Mouse (Mus musculus) adrenal gland, postnatal 36 days (tissue): Measurements from ENCODE around the gene Spib. TPM values are rescaled to one million over a fixed set of nuclear protein-coding genes. Genes with fewer than 3 reads are reported as not detected.

Experiments used
- DNase-seq, 2 experiments: peaks; one replicate each; pipeline ENCODE4 v3.0.0; 2021; ENCODE audit warnings: mixed read lengths in 1 of 2
- total RNA-seq, 2 experiments: library from RNA; stranded (reverse); gene quantifications; 2 replicates each; pipeline ENCODE4 v1.2.3; 2021

Gene Spib
- total RNA-seq, 2 experiments from 2014 or later = 0.30 to 0.49 TPM

DNA sequence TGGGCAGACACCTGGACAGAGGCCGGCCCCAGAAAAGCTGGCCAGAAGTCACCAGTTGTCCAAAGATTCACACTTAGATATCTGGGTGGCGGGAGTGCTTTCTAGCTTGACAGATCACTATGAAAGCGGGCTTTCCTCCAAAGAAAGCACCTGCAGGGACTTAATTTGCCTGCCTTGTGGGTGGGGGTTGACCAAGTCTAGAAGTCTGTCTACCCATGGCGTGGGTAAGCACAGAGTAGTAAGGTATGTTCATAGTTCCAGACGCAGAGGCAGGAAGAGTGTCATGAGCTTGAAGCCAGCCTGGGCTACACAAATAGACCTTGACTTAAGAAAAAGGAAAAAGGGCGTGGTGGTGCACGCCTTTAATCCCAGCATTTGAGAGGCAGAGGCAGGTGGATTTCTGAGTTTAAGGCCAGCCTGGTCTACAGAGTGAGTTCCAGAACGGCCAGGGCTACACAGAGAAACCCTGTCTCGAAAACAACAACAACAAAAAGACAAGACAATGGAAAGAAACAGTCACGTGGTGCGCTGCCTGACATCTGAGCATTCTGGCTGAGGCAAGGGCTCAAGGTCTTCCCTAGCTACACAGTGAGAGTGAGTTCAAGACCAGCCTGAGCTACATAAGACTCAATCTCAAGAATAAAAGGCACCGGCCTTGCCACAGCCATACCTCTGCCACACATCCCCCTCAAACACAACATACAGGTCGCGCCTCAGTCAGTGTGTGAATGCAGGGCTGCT lies 5.3 kb downstream of the Spib start:
- no peak for DNase-seq

GRCm38 (mm10) chr7:44525126-44525832 lies 6.6 kb downstream of the Spib start:
- DNase-seq = peak; percentile 91 to 95

GRCm38 (mm10) chr7:44524502-44524901 lies 7.4 kb downstream of the Spib start, which contains the start of gene Mybpc2:
Gene Mybpc2 (minus strand): TSS chr7:44524656.
- no peak for DNase-seq

DNA sequence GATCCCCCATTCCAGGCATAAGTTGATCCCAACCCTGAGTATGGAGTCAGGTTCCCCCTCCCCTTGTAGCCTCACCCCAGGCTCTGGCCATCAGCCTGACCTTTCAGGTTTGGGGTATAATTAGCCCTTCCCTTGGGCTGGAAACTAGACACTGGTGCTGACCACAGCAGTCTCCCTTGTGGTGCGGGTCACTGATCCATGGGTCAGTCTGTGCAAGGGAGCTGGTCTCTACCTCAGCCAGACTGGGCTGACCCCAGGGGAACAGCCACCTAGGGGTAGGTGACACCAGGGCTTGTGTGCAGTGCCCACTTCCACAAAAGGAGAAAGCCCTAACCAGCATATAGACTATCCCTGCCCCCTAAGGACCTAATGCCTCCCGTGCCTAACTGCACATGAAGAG lies 8.8 kb downstream of the Spib start:
- no peak for DNase-seq

DNA sequence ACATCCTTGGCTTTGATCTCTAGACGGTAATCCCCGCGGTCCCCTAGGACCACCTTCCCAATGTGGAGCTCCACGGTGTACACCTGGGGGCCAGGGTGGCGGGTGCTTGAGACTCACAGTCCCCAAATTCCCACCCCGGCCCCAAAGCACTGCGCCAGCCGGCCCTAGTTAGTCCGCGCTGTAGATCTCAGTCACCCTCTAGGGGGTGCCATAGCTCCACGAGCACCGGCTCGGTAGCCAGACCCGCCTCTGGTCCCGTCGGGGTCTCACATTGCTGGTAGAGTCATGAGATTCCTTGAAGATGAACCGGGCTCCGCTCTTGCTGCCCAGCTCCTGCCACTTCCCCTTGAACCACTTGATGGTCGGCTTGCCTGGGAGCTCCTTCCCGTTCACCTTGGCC lies 10.2 kb downstream of the Spib start:
- DNase-seq = peak; percentile 49 to 76

GRCm38 (mm10) chr7:44520990-44521389 lies 10.9 kb downstream of the Spib start:
- no peak for DNase-seq

GRCm38 (mm10) chr7:44519240-44519913 lies 12.5 kb downstream of the Spib start:
- no peak for DNase-seq

GRCm38 (mm10) chr7:44507491-44507890 lies 24.4 kb downstream of the Spib start:
- no peak for DNase-seq

DNA sequence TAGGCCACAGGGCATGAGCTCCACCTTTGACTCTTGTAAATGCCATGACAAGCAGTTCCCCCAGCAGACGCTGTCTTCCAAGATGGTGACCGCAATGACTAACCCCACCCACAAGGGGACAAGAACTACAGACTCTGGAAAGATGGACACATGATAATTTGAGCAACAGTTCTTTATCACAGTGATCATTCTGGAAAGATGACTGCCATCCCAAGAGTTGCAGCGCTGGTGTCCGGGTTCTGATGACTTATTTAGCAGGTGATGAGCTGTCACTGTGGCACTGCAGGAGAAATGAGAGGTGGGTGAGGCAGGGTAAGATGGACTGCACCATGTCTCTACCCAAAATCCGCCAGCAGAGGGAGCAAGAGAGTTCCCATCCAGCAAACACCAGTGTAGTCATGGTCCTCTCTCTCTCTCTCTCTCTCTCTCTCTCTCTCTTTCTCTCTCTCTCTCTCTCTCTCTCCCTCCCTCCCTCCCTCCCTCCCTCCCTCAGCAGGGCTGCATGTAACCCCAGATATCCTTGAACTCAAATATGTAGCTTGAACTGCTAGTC lies 30.2 kb downstream of the Spib start:
- peak; percentile 71 to 83 for DNase-seq

GRCm38 (mm10) chr7:44500046-44500445 lies 31.8 kb downstream of the Spib start:
- peak in 1 of 2 experiments; percentile 27 for DNase-seq

GRCm38 (mm10) chr7:44498922-44499321 lies 32.9 kb downstream of the Spib start:
- no peak for DNase-seq

DNA sequence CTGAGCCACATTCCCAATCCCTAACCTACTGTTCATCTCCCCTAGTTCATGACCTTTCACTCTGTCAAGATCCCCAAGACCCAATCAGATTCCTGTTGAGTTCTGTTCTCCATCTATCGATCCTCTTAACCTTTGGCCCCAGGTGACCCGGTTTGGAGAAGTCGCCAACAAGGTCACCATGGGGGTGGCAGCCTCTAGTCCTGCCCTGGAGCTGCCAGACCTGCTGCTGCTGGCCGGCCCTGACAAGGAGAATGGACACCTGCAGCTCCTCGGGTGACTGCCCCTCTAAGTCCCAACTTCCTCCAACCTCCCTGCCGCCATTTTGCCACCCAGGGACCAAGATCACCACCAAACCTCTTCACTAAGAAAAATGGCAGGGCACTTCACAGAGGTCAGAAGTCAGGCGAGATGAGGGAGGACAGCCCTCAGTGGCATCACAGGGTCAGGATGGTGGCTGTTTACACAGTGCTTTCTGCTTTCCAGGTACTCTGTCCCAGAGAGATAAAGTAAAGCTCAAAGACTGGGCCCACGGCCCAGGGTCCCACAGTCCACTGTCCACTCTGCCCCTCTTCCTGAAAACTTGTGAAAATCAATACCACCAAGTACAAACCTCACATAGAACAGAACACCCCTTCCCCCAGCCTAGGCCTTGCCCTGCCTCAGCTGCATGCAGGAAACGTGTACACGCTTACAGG lies 34.4 kb downstream of the Spib start:
- no peak for DNase-seq

DNA sequence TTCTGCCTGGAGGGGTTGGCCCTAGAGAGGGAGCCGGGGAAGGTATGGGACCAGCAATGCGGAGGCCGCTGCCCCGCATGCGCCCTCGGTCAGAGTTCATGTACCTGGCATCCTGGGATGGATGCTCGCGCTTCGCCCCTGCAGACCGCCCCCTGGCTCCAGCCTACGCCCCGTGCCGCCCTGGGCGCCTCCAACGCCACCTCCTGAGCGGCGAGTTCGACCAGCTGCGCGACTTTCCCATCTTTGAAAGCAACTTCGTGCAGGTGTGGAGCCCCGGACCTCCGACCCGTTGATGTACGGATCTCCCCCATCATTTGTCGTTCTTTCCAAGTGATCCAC lies 35.1 kb downstream of the Spib start:
- DNase-seq = no peak

DNA sequence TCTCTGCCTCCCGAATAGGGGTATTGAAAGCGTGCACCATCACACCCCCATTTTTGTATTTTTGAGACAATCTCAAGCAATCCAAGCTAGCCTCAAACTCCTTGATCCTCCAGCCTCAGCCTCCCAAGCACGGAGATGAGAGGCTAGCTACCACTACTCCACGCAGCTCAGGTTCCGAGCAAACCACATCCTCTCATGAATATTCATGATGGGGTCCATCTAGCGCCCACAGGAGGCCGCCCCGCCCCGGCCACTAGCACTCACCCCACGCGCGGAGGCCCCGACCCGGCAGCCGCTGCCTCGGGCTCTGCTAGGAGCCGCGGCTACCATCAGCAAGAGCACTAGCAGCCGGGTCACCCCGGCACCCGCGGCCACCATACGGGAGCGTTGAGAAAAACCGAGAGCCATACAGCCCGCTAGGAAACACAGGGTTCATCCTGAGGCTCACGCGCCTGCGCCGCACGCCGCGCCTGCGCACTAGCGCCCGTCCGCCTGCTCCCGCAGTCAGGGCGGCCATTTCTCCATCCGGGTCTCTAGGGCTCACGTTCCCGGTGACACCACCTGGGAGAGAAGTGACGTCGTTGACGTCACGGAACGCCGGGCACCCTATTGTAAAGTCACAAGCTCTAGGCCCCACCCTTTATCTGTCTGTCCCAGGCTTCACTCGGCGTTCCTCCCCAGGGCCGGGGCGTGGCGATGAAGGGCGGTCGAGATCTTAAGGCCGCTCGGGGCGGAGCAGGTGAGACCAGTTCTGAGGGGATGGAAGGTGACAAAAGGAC lies 35.7 kb downstream of the Spib start, which contains the start of the genes Emc10 and Fam71e1:
Gene Emc10, minus strand, starts transcription at position 538 of the 779 bp plus-strand sequence.
Gene Fam71e1, plus strand, starts transcription at position 590 of the 779 bp plus-strand sequence.
- DNase-seq = peak; percentile 98 to 99

DNA sequence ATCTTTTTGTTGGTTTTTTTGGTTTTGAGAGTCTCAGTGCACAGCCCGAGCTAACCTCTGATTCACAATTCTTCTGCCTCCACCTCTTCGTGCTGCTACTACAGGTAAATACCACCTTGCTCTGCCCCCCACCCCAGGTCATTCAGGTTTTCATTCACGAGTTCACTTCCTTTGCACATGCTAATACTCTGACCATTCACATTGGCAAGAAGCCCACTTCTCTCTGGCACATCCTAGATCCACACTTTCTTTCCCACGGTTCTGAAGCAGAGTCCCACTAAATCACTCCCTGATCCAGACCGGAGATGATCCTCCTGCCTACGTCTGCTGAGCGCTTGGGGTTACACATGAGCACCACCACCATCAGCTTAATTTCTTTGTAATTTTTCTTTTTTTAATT lies 36.8 kb downstream of the Spib start:
- DNase-seq = no peak

- DNase-seq = no peak
These were observed 37.2 kb downstream of the Spib start for GRCm38 (mm10) chr7:44494681-44495080.

DNA sequence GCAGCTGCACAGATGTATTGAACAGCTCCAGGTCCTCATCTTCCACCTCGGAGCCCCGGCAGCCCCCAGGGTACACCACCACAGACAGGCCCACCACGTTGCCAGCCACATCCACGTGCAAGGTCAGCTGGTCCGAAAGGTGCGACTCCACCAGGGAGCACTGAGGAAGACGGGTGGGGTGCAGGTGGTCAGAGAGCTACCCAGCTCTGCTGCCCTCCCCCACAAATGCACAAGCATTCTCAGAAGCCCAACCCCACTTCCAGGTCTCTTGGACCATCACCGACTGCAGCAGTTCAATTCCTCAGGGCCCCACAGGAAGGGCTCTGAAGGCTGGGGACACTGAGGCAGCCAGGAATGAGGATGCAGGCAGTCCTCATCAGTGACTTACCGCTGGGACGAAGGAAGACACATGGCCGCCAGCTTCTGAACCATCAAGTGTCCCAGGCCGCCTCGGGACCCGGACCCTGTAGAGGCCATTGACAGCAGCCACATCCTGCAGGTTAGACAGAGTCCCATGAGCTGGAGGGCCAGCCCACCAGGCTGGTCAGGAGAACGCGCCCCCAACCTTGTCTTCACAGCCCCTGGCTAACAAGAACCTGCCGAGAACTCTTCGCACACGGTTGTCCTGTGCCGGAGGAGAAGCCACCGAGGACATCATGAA lies 39.6 kb downstream of the Spib start:
- DNase-seq = no peak

DNA sequence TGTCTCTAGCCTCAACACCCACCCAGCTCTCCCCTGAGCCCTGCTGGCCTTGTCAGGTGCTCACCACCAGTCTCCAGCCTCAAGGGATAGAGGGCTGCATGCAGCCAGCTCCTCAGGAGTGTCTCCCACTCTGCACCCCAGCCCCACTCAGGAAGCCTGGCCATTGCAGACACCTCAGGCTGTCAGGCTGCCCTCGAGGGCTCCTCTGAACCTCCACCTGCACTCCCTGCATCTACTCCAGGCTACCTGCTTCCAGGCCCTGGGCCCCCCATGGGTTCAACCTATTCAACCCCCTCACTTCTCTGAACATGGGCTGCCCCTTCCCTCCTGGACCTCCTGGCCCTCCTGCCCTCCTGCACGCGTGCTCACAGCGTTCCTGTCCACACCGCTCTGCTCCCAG lies 40.5 kb downstream of the Spib start:
- DNase-seq = no peak

DNA sequence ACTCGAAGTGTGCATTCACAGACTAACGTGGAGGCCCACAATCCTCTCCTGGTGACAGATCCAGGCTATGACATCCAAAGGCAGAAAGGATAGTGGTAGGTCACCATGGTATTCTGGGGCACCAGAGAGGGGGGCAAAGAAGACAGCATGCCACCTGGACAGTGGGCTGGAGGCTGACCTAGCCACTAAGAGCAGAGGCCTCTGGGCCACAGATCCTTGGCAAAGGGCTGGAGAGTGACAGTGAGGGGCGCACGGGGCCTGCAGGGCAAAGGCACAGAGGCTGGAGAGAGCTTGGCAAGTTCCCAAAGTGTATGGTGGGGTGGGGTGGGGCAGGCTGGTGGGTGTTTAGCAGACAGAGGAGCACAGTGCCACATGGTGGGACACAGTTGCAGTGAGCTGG lies 41.6 kb downstream of the Spib start:
- DNase-seq = no peak

DNA sequence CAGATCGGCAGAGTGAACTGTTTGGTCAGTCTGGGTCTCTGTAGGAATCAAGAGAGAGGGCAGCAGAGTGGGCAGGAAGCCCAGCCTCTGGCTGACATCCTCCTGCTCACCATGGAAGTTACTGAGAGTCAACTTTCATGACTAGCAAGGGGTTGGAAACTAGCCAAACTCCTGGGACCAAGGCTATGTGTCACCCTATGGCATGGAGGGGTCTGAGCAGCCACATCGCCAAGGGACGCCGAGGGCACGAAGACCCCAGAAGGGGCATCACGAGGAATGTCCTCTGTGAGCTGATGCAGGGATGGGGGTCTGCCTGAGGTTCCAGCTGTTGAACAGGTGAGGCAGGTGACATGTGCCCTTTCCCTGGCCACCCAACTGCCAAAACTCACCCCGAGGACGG lies 43.3 kb downstream of the Spib start:
- no peak for DNase-seq

GRCm38 (mm10) chr7:44487936-44488335 lies 43.9 kb downstream of the Spib start:
- no peak for DNase-seq
